Mouse (Mus musculus) brain, embryonic 14.5 days (tissue): ENCODE measurements around the gene Gm14327. TPM values are rescaled to one million over a fixed set of nuclear protein-coding genes. Genes with fewer than 3 reads are reported as not detected.
"Not testable (repeated sequence)": the region's sequence is repeated elsewhere in the genome, so short reads cannot be mapped to it uniquely, and the experiment has no call there.

Source experiments
- DNase-seq: peaks from one replicate; pipeline ENCODE4 v3.0.0-alpha.2; 2011; ENCODE audit warnings: low read depth
- polyA plus RNA-seq: library from polyadenylated mRNA; depleted of rRNA; stranded (reverse); fragments of >200 nt; gene quantifications from 2 replicates; pipeline ENCODE4 v1.2.3, GENCODE M21; 2012; rRNA removed

Gene Gm14327
- 1.4 and 2.6 TPM in 2 replicates for polyA plus RNA-seq

DNA sequence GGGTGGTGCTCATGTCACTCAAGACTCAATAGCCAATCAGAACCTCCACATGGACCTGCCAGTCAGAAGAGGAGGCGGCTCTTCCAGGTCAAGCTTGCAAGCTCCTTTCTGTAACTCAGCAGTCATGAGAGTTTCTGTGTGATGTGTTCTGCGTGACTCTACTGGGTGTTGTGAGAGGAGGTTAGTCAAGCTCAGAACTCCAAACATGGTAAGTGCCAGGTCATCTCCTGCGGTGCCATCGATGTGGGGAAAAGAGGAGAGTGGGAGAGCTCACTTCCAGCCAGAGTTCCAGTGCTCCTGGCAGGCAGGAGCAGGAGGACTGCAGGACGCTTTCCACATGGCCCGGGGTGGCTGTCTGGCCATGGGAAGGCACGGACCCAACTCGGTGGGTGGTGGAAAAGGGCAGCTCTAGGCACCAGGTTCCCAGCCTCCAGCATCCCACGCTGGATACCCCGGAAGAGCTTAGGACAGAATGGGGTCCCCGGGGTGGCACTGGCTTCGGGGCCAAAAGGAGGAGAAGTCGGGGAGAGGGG, at the start of gene Gm14327:
Gene Gm14327 (plus strand): TSS at position 51 of the 533 bp plus-strand sequence.
- DNase-seq: not testable (repeated sequence)

DNA sequence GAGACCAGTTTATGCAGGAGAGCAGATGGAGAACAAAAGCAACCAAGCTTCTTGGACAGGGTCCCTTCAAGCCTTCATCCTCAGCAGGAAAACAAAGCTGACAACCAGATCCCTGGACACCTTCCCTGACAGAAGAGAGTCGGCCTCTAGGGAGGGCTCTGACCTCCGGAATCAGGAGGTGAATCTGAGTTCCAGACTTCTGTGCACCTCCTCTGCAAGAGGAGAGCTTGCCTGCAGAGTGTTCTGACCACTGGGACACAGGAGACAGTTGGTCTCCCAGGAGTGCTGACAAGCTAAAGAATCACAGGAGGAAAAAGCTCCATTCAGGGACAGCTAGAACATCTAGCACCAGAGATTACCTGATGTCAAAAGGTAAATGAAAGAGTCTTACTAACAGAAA, 34.6 kb upstream of the Gm14327 start:
- not testable (repeated sequence) for DNase-seq

GRCm38 (mm10) chr2:177887743-177888142, 9.2 kb upstream of the Gm14327 start:
- DNase-seq: not testable (repeated sequence)

DNA sequence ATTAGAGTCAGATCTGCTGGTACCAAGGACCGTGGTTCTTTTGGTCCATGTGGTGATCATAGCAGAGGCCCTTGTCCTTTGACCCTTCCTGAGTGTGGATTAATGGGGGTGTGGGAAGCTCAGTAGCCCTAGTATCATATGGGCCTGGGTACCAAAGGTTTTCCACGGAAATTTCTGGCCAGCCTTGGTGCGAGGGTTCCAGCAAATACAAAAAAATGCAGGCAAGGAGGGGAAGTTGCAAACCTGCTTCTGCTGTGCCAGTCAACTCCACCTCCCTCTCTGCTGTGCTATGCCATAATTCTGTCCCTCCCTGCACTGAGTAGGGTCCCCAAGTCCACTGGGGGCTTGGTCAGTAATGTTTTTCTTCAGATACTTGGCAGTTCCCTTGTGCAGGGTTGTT, 1.3 kb downstream of the Gm14327 start:
- not testable (repeated sequence) for DNase-seq

DNA sequence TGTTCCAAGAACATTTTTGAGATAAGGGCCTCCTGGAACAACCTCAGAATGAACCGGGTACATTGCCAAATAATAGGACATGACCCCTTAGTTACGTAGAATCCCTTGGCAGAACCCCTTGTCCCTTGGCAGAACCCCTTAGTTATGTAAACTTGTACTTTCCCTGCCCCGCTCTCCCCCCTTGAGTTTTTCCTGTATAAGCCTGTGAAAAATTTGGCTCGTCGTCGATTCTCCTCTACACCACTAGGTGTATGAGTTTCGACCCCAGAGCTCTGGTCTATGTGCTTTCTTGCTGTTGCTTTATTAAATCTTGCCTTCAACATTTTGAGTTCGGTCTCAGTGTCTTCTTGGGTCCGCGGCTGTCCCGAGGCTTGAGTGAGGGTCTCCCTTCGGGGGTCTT, 6.4 kb downstream of the Gm14327 start:
- not testable (repeated sequence) for DNase-seq

GRCm38 (mm10) chr2:177925563-177926103, 28.7 kb downstream of the Gm14327 start, which contains the start of gene Zfp972:
Zfp972 (minus strand) TSS chr2:177925613.
- peak; percentile 1 for DNase-seq

Other genes starting within 250 kb of the Gm14327 start
- gene Gm14322, start 137.8 kb upstream of the Gm14327 start, polyA plus RNA-seq: 5.2 and 6.5 TPM in 2 replicates
- 30.5 and 40.9 TPM in 2 replicates for gene Gm14325, start 56.8 kb upstream of the Gm14327 start, polyA plus RNA-seq
- gene Zfp972, start 28.5 kb downstream of the Gm14327 start, polyA plus RNA-seq: 0.30 and 0.32 TPM in 2 replicates
- 6.5 and 7.2 TPM in 2 replicates for gene Gm14326, start 60.2 kb downstream of the Gm14327 start, polyA plus RNA-seq
- gene Zfp971, start 126.2 kb downstream of the Gm14327 start, polyA plus RNA-seq: 3.9 and 7.2 TPM in 2 replicates
- gene Zfp931, start 181.4 kb downstream of the Gm14327 start, polyA plus RNA-seq: 6.7 and 7.4 TPM in 2 replicates
- 57.7 and 64.7 TPM in 2 replicates for gene Phactr3, start 221.9 kb downstream of the Gm14327 start, polyA plus RNA-seq